Mouse (Mus musculus) brain, adult 2 months (tissue): ENCODE measurements at regions not wholly inside any gene's neighbourhood (a gene's known extent, or its start where the extent isn't known, plus 50 kb on each side); places are given as distances from the start of the nearest gene placed in this dataset.

Source experiments
- DNase-seq: peaks from one replicate; pipeline ENCODE4 v3.0.0; 2011; ENCODE audit warnings: low read depth, low spot score

- DNase-seq = no peak
Measured at GRCm38 (mm10) chr15:39998063-39998462, 136.1 kb upstream of the 9330182O14Rik start.

DNA sequence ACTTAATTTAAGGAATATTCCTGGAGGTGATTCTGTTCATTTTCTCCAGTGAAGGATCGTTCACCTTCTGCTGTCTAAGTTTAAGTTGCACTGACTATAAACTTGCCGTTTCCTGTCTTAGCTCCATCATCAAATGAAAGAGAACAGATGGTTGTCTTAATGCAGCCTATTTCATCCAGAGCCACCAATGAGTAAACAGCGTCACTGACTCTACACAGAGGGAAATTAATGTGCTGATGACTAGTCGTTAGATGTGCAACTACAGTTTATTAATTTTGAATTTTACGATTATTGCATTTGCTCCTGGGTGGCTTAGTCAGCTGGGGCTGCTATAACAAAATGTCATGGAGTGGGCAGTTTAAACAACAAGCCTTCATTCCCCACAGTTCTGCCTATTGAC is 134.1 kb upstream of the 9330182O14Rik start:
- no peak for DNase-seq

GRCm38 (mm10) chr15:40005096-40005495 is 129.1 kb upstream of the 9330182O14Rik start:
- DNase-seq = no peak

- DNase-seq = no peak
Measured at GRCm38 (mm10) chr15:40007844-40008243, 126.3 kb upstream of the 9330182O14Rik start.

DNA sequence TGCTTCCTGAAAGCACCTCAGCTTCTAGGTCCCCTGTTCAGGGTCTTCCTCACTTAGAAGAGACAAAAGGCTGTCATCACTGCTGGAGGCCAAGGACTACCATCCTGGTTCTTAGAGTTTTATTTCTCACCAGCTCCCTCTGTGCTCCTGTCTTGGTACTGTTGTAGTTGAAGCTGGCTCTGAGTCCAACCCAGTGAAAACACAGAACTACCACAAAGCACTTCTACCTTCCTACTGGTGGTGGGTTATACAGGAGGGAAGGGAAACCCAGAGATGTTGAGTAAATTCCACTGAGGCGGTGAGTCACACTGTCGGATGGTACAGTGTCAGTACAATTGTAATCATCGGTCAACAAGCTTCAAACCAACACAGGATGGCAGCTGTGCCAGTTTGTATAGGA is 120.3 kb upstream of the 9330182O14Rik start:
- peak; percentile 8 for DNase-seq

DNA sequence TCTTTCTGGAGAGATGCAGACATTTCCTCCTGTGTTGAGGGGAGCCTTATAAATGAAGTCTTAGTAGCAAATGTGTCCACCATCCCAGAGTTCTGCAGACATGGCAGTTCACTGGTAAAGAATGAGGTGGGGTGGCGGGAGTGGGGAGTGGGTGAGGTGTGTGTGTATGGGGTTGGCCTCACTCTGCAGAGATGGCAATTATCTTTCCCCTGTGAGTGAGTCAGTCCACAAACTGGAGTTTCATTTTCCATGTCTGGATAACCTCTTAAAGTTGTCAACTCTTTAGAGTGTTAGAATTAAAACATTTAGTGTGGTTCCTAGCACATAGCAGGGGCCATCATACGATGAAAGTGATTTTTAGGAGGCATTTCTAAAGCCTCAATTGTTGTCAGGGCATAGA is 117.1 kb upstream of the 9330182O14Rik start:
- no peak for DNase-seq

- DNase-seq = no peak
Measured at GRCm38 (mm10) chr15:40017597-40017996, 116.6 kb upstream of the 9330182O14Rik start.

DNA sequence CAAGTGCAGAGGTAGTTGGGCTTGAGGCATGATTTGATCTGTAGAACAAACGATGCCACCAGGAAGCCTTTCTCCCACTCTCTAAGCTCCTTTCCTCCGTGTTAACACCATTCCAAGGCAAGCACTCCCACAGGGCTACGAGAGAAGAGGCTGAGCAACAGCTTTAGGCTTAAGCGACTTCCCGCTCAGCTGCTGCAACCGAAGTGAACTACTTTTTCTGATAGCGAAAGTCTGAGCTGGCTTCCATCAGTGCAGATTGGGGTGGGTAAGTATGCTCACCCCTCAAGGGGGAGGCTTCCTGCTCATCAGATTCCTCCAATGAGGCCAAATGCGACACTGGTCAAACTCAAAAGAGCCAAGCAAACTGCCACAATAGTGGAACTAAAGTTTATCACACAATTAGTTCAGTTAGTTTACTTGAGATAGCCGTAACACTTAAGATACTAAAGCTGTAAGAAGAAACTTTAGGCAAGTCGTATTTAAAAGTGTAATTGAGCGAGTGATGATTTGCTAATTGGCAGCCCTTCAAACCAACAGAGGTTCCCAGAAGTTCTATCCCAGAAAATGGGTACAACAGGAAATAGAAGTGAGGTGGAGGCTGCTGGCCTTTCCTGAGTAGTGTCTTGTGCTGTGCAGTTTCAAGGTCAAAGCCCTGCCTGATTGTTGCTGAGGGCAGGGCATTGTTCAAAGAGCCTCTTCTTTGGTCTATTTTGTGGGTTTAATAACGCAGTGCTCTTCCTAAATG is 115.9 kb upstream of the 9330182O14Rik start:
- DNase-seq = peak; percentile 53

DNA sequence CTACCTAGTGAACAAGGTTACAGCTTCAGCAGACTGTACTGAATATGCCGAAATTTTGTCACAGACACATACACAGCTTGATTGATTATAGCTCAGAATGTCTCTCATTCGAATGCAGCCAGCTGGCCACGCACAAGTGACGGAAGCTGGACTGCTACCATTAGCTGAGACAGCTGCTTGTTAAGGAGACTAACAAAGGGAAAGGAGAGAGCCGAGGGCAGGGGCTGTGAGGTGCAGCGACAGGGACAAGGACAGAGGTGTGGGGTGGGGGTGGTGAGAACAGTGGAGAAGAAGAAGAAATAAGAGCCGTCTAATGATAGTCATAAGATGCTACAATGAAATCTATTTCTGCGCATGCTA is 115.4 kb upstream of the 9330182O14Rik start:
- no peak for DNase-seq

- DNase-seq = no peak
Measured at GRCm38 (mm10) chr15:40019226-40019625, 114.9 kb upstream of the 9330182O14Rik start.

DNA sequence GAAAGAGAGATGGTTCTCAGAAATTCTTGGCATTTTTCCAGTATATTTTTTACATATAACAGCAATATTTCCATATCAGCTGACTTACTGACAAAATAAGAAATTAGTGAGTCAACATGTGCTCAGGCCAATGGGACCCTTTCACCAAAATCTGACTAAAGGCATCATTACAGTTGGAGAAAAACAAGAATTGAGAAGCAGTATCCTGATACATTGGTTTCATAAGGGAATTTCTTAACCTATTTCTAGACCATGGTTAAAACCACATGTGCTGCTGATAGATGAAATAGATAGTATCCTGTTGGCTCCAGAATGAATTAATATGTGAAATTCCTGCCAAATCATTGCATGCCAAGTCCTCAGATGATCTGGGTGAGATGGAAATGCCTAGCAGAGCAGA is 114.1 kb upstream of the 9330182O14Rik start:
- DNase-seq = no peak

DNA sequence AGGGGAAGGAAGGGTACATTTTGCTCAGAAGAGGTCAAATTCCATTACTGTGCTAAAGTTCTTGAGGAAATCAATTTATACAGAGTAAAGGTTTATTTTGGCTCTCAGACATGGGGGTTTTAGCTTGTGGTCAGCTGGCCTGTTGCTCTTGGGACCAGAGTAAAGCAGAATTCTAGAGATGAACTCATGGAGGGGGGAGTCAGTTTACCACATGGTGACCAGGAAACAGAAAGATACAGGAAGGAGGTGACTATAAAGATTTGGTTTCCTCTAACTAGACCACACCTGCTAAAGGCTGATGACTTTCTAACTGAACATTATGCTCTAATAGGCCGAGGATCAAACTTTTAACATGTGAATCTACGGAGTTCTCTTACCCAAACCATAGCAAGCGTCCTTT is 113.5 kb upstream of the 9330182O14Rik start:
- DNase-seq = no peak

DNA sequence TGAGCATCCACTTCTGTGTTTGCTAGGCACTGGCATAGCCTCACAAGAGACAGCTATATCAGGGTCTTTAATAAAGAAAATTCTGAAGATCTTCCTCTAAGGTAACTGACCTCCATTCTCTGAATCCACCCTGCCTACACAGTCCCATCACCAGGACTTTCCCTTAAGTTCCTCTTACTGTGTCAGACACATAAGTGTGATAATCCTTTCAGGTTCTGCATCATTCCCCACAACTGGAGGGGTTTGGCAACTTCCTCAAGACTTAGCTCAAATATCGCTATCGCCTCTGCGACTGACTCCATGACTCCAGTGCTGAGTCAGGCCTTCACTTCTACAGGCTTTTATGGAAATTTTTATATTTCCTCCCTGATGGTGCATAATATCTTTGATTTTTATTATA is 111.0 kb upstream of the 9330182O14Rik start:
- no peak for DNase-seq

GRCm38 (mm10) chr15:40032088-40032487 is 102.1 kb upstream of the 9330182O14Rik start:
- no peak for DNase-seq

DNA sequence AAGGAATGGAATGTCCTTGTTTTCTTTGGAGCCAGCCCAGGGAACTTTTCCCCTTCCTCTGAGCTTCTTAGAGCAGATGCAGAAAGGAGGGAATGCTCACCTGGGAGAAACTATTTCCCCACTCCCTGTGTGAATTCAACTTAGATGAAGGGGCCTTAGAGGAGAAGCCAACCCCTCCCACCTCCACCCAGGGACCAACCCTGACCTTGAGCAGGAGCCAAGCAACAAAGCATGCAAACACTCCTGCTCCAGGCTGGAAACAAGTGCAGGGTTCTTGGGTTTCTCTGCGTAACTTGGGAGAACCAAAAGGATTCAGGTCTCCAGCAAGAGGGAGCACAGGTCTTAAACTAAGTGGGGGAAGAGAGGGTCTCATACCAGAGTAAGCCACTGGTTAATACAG is 98.0 kb upstream of the 9330182O14Rik start:
- DNase-seq = no peak

DNA sequence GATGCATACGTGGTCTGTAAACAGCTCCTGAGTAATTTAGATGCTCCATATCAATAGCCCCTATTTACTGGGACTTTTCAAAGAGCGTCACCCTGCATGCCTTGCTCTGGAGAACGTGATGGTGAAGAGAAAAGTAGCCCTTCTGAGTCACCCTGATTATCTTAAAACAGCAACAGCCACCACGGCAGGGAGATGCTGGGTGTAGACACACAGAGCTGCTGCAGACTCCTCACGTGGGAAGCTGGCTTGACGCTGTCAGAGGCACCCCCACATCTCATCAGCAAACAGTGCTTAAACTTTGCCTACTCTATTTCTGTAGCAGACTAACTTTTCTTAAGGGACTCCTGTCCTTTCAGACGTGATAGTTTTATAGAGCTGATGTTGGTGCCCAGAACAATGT is 96.9 kb upstream of the 9330182O14Rik start:
- peak; percentile 90 for DNase-seq

DNA sequence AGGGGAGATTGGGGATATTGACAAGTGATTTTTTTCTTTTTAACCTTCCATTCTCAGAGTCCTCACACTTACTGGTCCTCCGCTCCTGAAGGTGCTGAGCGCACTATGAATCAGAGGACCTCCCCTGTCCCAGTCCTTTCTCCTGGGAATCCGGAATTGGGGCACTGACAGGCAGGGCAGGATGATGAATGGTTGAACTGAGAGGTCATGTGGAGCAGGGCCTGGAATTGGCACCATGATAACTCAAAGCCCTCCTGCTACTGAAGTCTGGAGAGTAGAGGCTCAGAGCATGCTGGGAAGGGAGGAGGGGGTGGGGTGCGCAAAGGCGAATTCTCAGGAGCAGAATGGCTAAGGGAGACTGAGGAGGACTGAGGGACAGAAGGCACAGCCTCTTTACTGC is 87.9 kb upstream of the 9330182O14Rik start:
- DNase-seq = no peak

GRCm38 (mm10) chr15:40047100-40047499 is 87.1 kb upstream of the 9330182O14Rik start:
- DNase-seq = no peak

- no peak for DNase-seq
Measured at GRCm38 (mm10) chr15:40068051-40068450, 66.1 kb upstream of the 9330182O14Rik start.

DNA sequence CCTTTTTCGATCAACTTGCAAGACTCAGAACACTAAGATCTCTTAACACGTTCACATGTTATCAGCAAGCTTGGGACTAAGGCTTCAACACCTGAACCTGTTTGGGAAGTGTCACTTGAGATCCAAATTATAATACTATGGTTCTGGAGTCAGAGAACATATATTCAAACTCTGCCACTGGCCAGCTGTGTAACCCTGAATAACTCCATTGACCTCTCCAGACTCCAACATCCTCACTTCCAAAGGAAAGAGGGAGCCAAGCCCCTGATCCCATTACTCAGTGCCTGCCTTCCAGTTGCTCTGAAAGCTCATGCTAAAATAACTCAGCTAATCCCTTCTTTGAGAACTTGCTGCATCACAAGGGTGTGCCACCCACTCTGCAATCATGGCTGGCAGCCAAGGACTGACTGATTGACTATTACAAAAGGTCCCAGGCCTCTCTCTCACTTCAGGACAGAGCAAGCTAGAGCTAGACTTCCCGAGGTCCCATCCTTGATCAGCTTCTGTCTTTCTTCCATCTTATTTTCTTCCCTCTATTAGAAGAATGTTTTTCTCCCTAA is 58.8 kb upstream of the 9330182O14Rik start:
- DNase-seq = peak; percentile 54

DNA sequence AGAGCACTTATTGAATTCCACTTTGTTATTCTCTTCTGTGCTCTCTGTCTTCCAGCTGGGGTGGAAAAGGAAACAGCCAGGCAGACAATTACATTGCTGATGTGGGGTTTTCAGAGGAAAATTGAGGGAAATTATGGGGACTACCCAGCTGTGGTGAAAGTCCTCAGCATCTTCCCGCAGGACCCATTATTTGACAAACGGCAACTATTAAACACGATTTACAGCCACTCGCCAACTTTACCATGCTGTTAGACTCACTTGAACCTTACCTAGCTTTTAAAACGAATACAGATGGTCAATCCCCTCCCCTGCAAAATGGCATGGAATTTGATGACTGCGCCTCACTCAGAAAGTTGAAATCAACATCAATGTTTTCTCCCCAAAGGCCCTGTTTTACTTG is 54.3 kb upstream of the 9330182O14Rik start:
- no peak for DNase-seq
